Mouse (Mus musculus) Muller cell, postnatal 12 days (primary cell): ENCODE results near the gene Slco4a1.

Experiments
- DNase-seq: peaks from one replicate; pipeline ENCODE4 v3.0.0-alpha.2; 2015; ENCODE audit errors: inconsistent ontology term

Slco4a1 gene

DNA sequence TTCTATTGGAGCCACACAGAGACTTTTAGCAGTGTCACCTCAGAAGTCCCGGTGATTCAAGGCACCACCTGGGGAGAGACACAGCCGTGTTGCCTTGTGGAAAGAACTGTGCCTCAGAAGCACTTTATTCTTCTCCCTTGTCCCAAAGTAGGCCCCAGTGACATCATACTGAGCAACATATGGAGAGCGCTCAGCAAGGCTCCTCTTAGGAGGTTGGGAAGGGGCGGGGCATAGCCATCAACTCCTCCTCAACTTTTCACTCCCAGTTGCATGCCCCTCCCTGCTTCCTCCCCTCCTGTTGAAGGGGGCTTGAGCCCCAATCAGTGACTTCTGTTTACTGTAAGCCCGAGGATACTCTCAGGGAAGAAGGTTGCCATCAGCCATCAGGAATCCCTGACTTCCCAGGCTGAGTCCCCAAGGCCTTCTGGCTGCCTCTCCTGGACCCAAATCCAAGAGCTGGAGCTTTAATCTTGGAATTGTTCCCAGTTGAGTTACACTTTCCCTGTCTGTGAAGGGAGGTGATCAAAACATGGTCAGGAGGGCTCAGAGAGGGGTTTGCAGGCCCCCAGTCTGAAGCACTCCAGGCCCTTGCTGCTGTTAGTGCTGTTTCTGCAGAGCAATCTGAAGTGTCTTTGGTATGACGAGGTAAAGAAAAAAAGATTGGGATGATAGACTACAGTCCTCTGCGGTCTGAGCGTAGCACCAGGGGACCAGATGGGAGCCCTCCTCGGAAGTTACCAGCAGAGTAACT, 45.3 kb downstream of the Slco4a1 start:
- DNase-seq, result no peak

DNA sequence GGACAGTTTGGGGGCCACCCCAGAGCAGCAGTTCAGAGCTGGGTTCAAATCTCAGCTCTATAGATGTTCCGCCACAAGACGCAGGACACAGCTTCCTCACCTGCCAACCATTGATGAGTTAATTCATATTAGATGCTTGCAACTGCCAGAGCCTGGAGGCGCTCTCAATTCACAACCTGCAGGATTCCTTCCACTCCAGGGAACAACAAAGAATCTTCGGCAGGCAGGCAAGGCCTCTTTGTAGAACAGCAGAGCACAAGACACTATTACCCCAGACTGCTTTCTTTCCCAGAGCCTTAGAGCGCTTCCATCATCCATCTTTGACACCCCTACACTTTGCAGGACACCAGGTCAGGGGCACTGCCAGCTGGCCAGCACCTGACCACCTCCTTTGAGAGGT, 50.2 kb downstream of the Slco4a1 start:
- no peak for DNase-seq

DNA sequence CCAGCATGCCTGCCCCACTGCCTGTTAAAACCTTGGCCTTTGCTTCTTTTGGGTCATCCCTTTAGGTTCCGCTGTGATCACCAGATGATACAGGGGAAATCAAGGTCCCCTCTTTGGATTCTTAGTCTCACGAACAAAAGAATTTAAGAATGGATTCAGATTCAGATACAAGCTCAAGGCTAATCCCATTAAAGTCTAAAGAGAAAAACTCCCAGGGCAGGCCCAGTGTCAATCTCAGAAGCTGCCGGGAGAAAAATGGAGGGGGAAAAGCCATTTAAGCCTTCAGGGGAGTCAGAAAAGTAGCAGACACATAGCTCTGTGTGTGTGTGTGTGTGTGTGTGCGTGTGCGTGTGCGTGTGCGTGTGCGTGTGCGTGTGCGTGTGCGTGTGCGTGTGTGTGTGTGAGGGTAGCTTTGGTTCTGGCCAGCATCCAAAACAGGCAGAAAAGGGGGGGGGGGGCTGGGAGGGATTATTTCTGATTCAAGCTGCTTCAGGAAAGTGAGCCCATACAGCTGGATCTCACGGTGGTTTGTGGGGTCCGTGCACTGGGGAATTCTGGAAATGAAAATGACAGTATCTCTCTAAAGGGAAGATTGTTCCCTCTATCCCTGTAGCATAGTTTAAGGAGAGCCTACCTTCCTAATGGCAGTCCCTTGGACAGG, 52.5 kb downstream of the Slco4a1 start:
- no peak for DNase-seq

DNA sequence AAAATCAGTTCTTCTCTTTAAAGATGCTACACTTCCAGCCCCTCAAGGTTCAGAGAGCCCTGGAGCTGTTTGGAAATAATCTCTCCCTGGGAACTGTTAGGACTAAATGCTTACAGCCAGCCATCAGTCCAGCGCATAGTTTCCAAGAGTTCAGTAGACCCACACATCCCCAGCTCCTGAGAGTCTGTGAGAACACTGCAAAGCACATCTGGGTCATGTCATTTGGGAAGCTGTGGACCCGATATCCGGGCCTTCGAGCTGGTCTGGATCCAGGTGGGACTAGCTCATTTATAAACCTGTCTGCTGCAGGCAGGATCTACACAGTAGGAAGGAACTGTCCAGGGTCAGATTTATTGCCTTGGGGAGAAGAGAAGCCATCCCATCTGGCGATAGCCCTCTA, 54.8 kb downstream of the Slco4a1 start:
- no peak for DNase-seq

DNA sequence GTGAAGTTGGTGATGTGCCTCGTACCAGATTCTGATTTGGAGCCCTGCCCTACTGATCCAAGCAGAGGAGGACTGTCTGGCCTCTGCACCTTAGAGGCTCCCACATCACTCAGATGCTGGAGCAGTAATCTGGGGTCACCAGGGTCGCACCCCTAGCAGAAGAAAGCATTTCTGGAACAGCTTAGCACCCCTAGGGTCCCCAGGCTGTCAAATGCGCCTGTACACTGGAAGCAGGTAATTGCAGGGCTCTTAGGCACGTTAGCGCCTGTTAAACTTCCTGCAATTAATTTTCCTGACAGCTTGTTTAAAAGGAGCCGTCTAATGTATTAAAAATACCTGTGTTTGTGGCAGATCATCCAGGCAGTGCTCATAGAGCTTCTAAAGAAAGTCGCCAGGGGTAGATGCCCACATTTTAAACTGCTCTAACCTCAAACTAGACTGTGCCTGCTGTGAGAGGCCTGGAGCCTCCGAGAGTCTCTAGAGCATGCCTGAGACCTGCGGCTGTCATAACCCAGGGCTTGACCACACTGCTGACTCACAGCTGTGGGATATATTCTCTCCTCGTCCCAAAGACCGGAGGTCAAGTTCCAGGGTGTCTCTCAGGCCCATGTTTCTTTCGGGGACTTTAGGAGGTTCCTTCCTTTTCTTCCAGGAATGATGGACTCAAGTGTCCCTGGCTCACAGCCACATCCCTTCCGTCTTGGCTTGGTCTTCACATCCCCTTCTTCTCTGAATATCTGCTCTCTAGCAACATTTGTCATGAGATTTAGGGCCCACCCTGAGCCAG, 56.0 kb downstream of the Slco4a1 start:
- peak; percentile 42 for DNase-seq

DNA sequence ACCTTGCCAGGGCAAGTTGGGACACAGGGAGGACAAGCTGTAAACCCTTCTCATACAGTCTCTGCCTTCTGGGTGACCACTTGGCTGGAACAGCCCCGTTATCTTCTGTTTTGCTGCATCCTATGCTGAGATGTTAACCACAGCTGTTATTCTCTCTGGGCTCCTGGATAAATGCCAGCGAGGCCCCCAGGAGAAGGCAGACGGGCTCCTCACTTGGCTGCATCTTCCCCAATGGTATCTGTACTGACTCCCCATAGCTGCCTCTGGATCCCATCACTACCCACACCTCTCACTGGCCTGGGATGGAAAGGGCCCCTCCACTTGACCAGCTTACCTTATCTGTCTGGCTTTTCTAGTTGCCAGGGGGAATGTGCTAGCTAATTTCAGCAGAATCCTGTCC, 57.0 kb downstream of the Slco4a1 start:
- DNase-seq, result no peak

DNA sequence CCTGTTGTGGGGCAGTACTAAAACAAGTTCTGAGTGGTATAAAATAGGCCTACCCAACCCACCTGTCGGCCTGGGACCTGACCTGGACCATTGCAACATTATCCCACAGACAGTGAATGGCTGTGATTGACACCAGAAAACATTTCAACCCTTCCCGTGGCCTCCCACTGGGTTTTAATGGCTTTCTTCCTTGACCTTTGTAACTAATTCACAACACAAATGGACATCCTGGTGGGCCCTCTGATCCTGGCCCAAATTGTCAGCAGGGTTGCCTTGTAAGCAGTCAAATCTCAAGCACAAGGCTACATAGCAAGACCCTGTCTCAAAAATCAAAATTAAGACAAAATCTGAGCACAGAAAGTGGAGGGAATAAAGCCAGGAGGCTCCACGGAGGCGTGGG, 57.8 kb downstream of the Slco4a1 start:
- DNase-seq, result no peak

DNA sequence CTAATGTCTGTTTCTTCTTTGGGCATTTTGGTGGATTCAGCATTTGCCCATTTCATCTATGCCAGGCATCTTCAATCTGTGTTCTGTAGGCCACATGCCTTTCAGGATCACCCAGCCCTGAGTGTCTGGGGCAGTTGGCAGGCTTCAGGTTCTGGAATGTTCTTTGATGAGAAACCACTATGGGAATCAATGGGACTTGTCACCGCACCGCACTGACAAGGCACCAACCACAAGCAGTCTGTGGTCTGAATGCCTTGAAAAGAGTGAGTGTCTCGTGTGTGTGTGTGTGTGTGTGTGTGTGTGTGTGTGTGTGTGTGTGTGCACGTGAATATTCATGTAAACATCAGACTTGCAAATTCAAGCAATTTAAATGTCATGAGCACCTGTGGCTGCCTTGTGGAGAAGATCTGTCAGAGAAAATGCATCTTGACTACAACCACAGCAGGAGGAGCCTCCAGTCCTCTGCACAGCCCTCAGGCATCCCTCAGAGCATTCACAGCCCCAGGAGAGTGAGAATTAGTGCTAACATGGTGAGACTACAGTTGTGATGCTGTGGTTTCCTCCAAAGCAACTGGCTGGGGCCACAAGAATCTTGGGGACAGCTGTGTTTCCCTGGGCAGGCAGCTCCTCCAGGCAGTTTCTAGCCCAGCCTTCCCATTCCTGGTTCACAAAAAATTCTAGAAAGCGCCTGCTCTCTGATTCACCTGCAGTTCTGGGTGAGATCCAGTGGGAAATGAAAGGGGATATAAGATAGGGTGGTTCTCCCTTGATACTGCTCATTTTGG, 65.6 kb downstream of the Slco4a1 start:
- DNase-seq, result peak; percentile 93

DNA sequence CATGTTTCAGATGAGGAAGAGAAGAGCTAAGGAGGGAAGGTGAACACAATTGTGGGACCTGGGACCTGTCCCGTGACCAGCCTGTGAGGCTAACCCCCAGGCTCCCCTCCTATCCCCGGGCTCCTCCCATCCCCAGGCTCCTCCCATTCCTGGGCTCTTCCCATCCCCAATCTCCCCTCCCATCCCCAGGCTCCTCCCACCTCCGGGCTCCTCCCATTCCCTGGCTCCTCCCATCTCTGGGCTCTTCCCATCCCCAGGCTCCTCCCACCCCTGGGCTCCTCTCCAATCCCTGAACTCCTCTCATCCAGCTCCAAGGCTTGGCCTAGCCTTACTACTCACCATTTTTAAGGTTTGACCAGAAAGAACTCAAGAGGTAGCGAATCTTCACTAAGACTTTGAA, 66.8 kb downstream of the Slco4a1 start:
- DNase-seq, result no peak
